25 mouse cellular contexts compared by ENCODE assay signal in genomic region chr7:133916230-133916629, GRCm38 (mm10).
"Had no signal": no experiment of that assay in that cellular context is flagged by ENCODE, and none has a peak within 500 bp of the region (broad histone marks: within the 10 kb centered on the region; RNA-seq: fewer than 3 reads in every experiment).

No protein-coding gene starts in this region.

- H3K4me3 ChIP-seq: heart, adult 2 months; heart, embryonic 13.5 days; heart, embryonic 15.5 days; hindbrain, embryonic 13.5 days; hindbrain, embryonic 15.5 days; kidney, embryonic 15.5 days; limb, embryonic 13.5 days; limb, embryonic 15.5 days; liver, embryonic 12.5 days had no signal

- H3K36me3 ChIP-seq: heart, embryonic 13.5 days; heart, embryonic 15.5 days; hindbrain, embryonic 13.5 days; hindbrain, embryonic 15.5 days; kidney, embryonic 15.5 days; limb, embryonic 13.5 days; limb, embryonic 15.5 days; liver, embryonic 12.5 days had no signal

- H3K27ac ChIP-seq: heart, adult 2 months; heart, embryonic 13.5 days; heart, embryonic 15.5 days; hindbrain, embryonic 13.5 days; hindbrain, embryonic 15.5 days; hindbrain, postnatal 0 days; kidney, embryonic 15.5 days; kidney, postnatal 0 days; limb, embryonic 13.5 days; limb, embryonic 15.5 days; liver, embryonic 12.5 days had no signal

- H3K9me3 ChIP-seq: heart, embryonic 13.5 days; heart, embryonic 15.5 days; hindbrain, embryonic 13.5 days; hindbrain, embryonic 15.5 days; kidney, embryonic 15.5 days; limb, embryonic 13.5 days; limb, embryonic 15.5 days; liver, embryonic 12.5 days had no signal

- H3K27me3 ChIP-seq: heart, embryonic 13.5 days; heart, embryonic 15.5 days; hindbrain, embryonic 13.5 days; hindbrain, embryonic 15.5 days; kidney, embryonic 15.5 days; limb, embryonic 13.5 days; limb, embryonic 15.5 days; liver, embryonic 12.5 days had no signal

- DNase-seq: gastrocnemius, postnatal 14 days; gastrocnemius, postnatal 36 days; heart, adult 2 months; heart, postnatal 14 days; heart, postnatal 36 days; kidney, adult 11 months; kidney, adult 2 months; kidney, adult 9 months; kidney, postnatal 14 days; kidney, postnatal 36 days; layer of hippocampus, adult 9-11 months; layer of hippocampus, postnatal 36 days; left cerebral cortex, postnatal 4 days had no signal

- H3K9ac ChIP-seq: heart, embryonic 13.5 days; heart, embryonic 15.5 days; hindbrain, embryonic 13.5 days; hindbrain, embryonic 15.5 days; kidney, embryonic 15.5 days; limb, embryonic 13.5 days; limb, embryonic 15.5 days; liver, embryonic 12.5 days had no signal

- ATAC-seq: hindbrain, postnatal 0 days; intestine, embryonic 16.5 days; liver, embryonic 12.5 days had no signal

- H3K4me1 ChIP-seq: heart, embryonic 13.5 days; hindbrain, embryonic 15.5 days; kidney, embryonic 15.5 days; limb, embryonic 13.5 days; liver, embryonic 12.5 days had no signal

- H3K4me2 ChIP-seq: heart, embryonic 11.5 days; heart, embryonic 13.5 days; heart, embryonic 15.5 days; hindbrain, embryonic 13.5 days; hindbrain, embryonic 15.5 days; kidney, embryonic 15.5 days; limb, embryonic 13.5 days; limb, embryonic 15.5 days; liver, embryonic 12.5 days had no signal
